Mouse (Mus musculus): ENCODE measurements around the gene Agxt.
A peak's percentile ranks its signal among the peaks of the same experiment; 100 is the strongest.

Gene Agxt

DNA sequence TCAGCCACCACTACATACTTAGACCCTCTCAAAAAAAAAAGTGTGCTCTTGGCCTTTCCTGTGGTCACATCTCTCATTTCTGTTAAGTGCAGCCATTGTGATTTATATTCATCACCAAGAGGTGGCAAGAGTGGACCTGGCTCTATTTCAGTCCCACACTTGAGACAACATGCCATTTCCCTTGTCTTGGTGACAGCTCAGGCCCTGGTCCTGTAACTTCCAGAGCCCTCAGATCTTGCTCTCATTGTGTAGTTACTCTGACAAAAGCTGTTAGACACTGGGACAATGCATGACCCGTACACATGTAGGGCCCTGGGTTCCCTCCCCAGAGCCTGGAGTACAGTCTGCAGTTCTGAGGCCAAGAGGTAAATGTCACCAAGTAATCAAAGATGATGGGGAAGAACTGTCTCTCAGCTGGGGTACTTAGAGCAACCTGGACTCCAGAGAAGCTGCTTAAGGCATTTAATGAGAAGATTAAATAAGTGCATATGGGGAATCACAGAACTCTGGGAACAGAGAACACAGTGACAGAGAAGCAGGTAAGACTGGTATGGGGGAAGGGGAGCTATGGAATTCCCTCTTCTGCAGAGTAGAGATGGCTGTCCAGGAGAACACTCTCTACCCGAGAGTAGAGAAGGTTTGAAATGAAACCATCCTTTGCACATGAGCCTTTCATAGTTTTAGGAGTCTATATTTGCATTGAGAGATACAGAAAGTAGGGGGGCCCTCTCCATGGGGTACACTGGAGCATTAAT, 16.0 kb downstream of the Agxt start:
- no peak for DNase-seq

GRCm38 (mm10) chr1:93157566-93157965, 22.5 kb downstream of the Agxt start:
- peak; percentile 64 to 78 for DNase-seq

GRCm38 (mm10) chr1:93158916-93159315, 23.9 kb downstream of the Agxt start:
- DNase-seq = peak in 1 of 2 experiments; percentile 46

DNA sequence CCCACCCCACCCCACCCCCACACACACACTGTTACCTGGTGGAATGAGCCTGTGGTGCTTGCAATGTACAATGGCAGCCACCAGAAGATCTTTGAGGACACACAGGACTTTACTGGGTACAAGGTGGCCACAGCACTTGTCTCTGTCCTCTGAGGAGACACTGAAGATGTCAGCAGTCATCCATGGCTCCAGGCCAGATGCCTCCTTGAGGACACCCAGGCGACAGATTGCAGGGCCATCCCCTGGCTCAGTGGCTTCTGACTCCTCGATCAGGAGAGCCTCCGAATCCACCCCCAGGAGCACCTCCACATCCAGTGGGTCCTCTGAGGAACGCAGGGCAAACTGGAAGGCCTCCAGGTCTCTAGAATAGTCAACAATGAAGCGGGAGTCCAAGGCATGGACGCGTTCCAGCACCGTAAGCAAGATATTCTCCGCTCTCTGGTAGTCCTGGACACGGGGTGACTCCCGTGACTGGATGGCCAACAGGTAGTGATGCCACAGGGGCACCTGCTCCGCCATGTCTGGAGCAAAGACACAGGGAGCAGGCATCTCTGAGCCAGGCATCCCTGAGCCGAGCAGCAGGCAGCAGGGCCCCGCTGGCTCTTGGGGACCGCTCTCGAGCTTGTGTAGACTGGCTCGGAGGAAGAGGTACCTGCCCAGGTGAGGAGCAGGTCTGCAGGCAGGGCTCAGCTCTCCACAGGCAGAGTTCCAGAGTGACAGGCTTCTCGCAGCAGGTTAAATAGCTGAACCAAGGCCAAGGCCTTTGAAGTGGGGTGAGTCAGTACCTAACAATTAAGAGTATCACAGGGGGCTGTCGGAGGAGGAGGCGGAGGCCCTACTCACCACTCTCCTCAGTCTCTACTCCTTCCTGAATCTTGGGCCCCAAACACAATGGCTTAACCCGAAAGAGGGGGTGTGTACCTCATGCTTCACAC, 24.8 kb downstream of the Agxt start:
- peak; percentile 27 to 49 for DNase-seq

GRCm38 (mm10) chr1:93160501-93161133, 25.6 kb downstream of the Agxt start, which contains the start of gene 2310007B03Rik:
Gene 2310007B03Rik (minus strand): TSS chr1:93160948.
- peak; percentile 77 to 89 for DNase-seq

- no peak for DNase-seq
Observed at GRCm38 (mm10) chr1:93161350-93161749, 26.3 kb downstream of the Agxt start.

- DNase-seq = no peak
Observed at GRCm38 (mm10) chr1:93161921-93162320, 26.9 kb downstream of the Agxt start.

GRCm38 (mm10) chr1:93162588-93162987, 27.5 kb downstream of the Agxt start:
- DNase-seq = no peak

- no peak for DNase-seq
Observed at GRCm38 (mm10) chr1:93165447-93165846, 30.4 kb downstream of the Agxt start.

DNA sequence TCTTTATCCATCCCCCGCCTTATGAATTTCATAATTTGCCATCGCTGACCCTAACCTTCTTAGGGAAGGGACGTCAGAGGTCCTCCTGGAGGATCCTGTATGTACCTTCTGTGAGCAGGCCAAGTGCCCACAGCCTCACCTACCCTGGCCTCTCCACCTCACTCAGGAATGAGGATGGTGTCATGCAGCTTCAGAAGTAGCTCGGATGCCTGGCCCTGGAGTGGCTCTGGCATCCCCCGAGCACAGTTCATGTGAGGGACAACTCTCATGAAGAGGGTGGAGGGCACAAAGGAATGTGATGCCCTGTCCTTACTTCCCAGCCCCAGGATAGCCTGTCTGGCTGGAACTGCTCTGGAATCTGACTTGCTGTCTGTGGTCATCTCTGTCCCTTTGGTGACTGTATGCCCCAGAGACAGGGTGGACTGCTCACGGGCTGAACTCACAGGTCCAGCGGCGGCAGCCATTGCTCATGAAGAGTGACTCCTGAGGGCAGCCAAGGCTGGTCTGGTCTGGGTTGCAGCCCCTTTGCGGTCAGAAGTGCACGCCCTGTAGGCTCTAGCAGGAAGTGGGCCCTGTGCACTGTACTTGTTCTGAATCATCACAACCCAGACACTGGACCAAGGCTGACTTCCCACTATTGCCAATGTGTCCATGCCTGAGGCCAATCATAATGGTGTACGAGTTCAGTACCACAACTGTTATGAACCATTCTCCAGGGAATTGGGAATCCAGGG, 31.5 kb downstream of the Agxt start:
- no peak for DNase-seq

GRCm38 (mm10) chr1:93168295-93168775, 33.3 kb downstream of the Agxt start, which contains the start of gene Crocc2:
Gene Crocc2 (plus strand): TSS chr1:93168725.
- no peak for DNase-seq

DNA sequence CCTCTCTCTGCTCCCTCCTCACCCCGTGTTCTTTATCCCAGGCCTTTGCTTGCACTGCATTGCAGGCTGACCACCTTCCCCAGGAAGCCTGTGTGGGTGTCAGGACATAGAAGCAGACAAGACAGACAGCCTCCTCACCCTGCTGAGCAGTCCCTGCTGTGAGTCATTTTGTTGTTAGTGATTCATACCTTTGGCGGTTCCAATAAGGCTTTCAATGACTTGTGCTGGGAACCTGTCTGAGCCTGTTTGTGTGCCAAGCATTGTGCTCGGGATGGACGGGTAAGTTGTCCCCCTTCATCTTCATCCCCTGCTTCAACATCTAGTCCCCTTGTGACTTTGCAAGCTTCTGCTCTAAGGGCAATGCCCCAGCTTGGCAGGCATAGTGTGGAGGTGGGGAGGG, 38.6 kb downstream of the Agxt start:
- DNase-seq = no peak

- peak; percentile 76 to 88 for DNase-seq
Observed at GRCm38 (mm10) chr1:93174399-93174798, 39.4 kb downstream of the Agxt start.

DNA sequence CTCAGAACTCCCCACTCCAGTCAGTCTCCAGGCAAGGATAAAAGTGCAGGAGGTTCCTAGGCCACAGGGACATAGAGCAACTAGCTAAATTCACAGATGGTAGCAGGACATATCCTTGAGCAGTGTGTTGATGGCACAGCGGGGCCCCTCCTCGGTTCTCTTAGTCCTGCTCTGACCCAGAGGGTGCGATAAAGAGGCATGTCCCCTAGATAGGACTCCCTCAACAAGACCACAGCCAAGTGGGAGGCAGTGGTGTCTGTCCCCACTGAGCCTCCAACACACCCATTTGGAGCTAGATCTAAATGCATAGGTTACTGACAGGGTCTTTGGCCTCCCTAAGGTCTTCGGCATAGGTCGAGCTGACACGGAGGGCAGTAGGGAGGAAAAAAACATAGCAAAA, 40.8 kb downstream of the Agxt start:
- no peak for DNase-seq

- DNase-seq = peak; percentile 50 to 68
Observed at GRCm38 (mm10) chr1:93176525-93177332, 41.7 kb downstream of the Agxt start.

GRCm38 (mm10) chr1:93182281-93182680, 47.2 kb downstream of the Agxt start:
- DNase-seq = no peak

DNA sequence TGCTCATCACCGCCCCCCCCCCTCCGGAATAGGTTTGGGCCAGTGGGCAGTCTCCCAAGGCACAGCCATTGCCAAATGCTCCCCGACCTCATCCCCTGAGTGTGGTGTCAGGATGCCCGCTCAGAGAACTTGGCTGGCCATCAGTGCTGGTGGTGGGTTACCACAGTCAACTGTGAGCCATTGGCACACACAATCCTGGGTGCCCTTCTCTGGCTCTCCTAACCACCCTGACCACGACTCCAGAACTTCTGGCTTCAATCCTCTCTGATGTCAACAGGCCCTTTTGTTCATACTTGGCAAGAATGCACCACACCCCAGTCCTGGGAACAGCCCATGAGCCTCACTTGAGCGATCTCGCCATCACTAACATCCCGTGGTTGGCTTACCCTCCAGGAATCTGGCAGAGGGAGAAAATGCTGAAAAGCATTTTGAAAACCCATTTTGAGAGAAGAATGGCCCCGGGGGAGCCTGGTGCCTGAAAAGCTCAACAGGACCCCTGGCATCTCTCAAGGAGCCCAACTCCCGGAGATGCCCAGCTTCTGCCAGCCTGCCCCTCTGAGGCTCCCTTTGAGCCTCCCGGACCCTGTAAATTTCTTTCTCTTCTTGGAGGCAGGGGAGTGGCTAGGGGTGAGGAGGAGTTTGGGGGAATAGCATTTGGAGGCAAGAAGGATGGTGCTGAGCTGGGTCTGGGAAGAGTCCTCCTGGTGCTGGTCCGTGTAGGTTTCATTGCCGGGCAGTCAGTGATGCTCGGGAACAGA, 49.2 kb downstream of the Agxt start:
- DNase-seq = no peak

GRCm38 (mm10) chr1:93190726-93191305, 55.8 kb downstream of the Agxt start:
- DNase-seq = no peak

DNA sequence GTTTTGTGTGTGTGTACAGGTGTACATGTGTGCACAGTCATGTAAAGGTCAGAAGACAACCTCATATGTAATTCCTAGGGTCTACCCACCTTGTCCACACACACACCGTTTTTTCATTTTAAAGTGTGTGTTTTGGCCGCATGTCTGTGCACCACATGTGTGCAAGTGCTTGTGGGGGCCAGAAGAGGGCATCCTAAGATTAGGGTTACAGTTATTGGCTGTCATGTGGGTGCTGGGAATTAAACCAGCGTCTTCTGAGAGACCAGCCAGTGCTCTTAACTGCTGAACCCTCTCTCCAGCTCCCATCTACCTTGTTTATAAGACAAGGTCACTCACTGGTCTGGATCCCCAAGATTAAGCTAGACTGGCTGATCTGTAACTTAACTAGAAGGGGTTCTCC, 59.9 kb downstream of the Agxt start:
- no peak for DNase-seq

All from kidney, postnatal 25 days (tissue).